In genomic region chrX:101268025-101268754, GRCm38 (mm10) we compare ENCODE assay signal across 10 mouse cellular contexts. TPM values are rescaled to one million over a fixed set of nuclear protein-coding genes. Genes with fewer than 3 reads are reported as not detected.
DNase-seq lines count a peak whose midpoint lies in the region; ATAC-seq lines count a peak whose summit lies in the region.
"Had no signal": no experiment of that assay in that cellular context is flagged by ENCODE, and none has a peak within 500 bp of the region (broad histone marks: within the 10 kb centered on the region; RNA-seq: fewer than 3 reads in every experiment).

Gene Il2rg, minus strand, starts transcription at chrX:101268255.

- 58% methylated on average over 5 of the region's 5 CpGs for WGBS in kidney, embryonic 16.5 days
- WGBS in large intestine, adult 2 months: 65% methylated on average over 5 of the region's 5 CpGs

- H3K9me3 ChIP-seq in kidney, embryonic 16.5 days (ENCODE audit: low read length): no peaks in the 10 kb centered on the region
- H3K9me3 ChIP-seq: forebrain, embryonic 13.5 days; midbrain, embryonic 12.5 days had no signal

- H3K27ac ChIP-seq in kidney, embryonic 16.5 days (ENCODE audit: low read length): no peak within 1 kb of the TSS
- H3K27ac ChIP-seq in brown adipose tissue, adult 24 weeks (replicated peaks; ENCODE audit: low read depth, low read length): peak within 1 kb of the TSS; percentile 80
- H3K27ac ChIP-seq: forebrain, embryonic 13.5 days; midbrain, embryonic 12.5 days had no signal

- DNase-seq in kidney, postnatal 25 days: no peak
- DNase-seq in large intestine, adult 2 months (ENCODE audit: low read depth, low spot score): no peak
- DNase-seq in natural killer cell, adult 2 months (ENCODE audit: low spot score in 2 of 2): peak; percentile 79 to 82
- DNase-seq in gastrocnemius, postnatal 14 days: no peak
- DNase-seq in right cerebral cortex, postnatal 25 days: no peak
- no peak for DNase-seq in ovary, postnatal 36 days (ENCODE audit: low spot score)

- H3K4me2 ChIP-seq in kidney, embryonic 16.5 days (replicated peaks; ENCODE audit: low read depth, low read length): peak within 1 kb of the TSS; percentile 27
- H3K4me2 ChIP-seq: forebrain, embryonic 13.5 days; midbrain, embryonic 12.5 days had no signal

- no peaks in the 10 kb centered on the region for H3K36me3 ChIP-seq in kidney, embryonic 16.5 days (ENCODE audit: insufficient read depth, low read length)
- H3K36me3 ChIP-seq: midbrain, embryonic 12.5 days had no signal

- no peaks in the 10 kb centered on the region for H3K4me1 ChIP-seq in kidney, embryonic 16.5 days (ENCODE audit: insufficient read depth, low read length)
- no peaks in the 10 kb centered on the region for H3K4me1 ChIP-seq in brown adipose tissue, adult 24 weeks (ENCODE audit: control insufficient read depth, insufficient read depth, insufficient read length, low read length)
- H3K4me1 ChIP-seq: forebrain, embryonic 13.5 days; midbrain, embryonic 12.5 days had no signal

- ATAC-seq in kidney, embryonic 16.5 days (ENCODE audit: low FRiP score, low TSS enrichment): no peak
- ATAC-seq: forebrain, embryonic 13.5 days had no signal

- peaks cover 13% of the 10 kb centered on the region; the same call in 1 of the 2 replicates for H3K27me3 ChIP-seq in kidney, embryonic 16.5 days (ENCODE audit: insufficient read depth, low read length)
- H3K27me3 ChIP-seq: forebrain, embryonic 13.5 days; midbrain, embryonic 12.5 days had no signal

- H3K9ac ChIP-seq in kidney, embryonic 16.5 days (replicated peaks; ENCODE audit: low read length): no peak within 1 kb of the TSS
- H3K9ac ChIP-seq: forebrain, embryonic 13.5 days; midbrain, embryonic 12.5 days had no signal

- intact Hi-C loops in gastrocnemius, postnatal 14 days (cut with DNase I; ENCODE audit: low total_unique reads): no loop called here

- H3K4me3 ChIP-seq in kidney, embryonic 16.5 days (ENCODE audit: low read length): peak within 1 kb of the TSS; percentile 5; the same call in 1 of the 2 replicates
- peak within 1 kb of the TSS; percentile 59 for H3K4me3 ChIP-seq in brown adipose tissue, adult 24 weeks (ENCODE audit: insufficient read depth, low read depth, low read length)
- H3K4me3 ChIP-seq: forebrain, embryonic 13.5 days; midbrain, embryonic 12.5 days had no signal

RNA-seq across cellular contexts. Expression of gene Il2rg, which starts in this region (rescaled TPM):
- polyA plus RNA-seq in kidney, embryonic 16.5 days (2015; fragmentation: Nextera tagmentation; extraction: Ambion mirVana): 26.0 and 26.5 TPM in 2 replicates
- polyA plus RNA-seq in brown adipose tissue, adult 24 weeks (2012; ENCODE audit: insufficient read depth, insufficient read length, missing spikeins): 2.9 and 5.0 TPM in 2 replicates
- 23.9 and 24.0 TPM in 2 replicates for polyA plus RNA-seq in large intestine, adult 2 months (2012; rRNA removed)
- total RNA-seq in gastrocnemius, postnatal 14 days (2021): 1 to 10 TPM; 5.2 to 7.1 TPM

Comparison
In these comparisons a context has a peak if more than half of its experiments do, and no peak if none do; other contexts are left out.
1. DNase-seq: peak in natural killer cell, adult 2 months (2 of 2); none in kidney, postnatal 25 days (0 of 2), large intestine, adult 2 months (single experiment), gastrocnemius, postnatal 14 days (single experiment), right cerebral cortex, postnatal 25 days (single experiment) and ovary, postnatal 36 days (single experiment).